Mouse (Mus musculus): Measurements from ENCODE around the gene Clip4.

- TF ChIP-seq POLR2A (IDR thresholded peaks at IDR 0.05; ENCODE audit: control insufficient read depth, low read depth, low read length) = no peak
- TF ChIP-seq CTCF (IDR thresholded peaks at IDR 0.05; ENCODE audit: control insufficient read depth, insufficient read depth, insufficient replicate concordance, low read depth, low read length) = no peak
Measured at GRCm38 (mm10) chr17:71791109-71791508, 22.8 kb downstream of the Clip4 start.
